Mouse (Mus musculus): ENCODE results near the gene Sema3b. TPM values are rescaled to one million over a fixed set of nuclear protein-coding genes. Genes with fewer than 3 reads are reported as not detected.

Gene Sema3b
- polyA plus RNA-seq, 1 experiment from 2014 or later = 18.0 TPM

GRCm38 (mm10) chr9:107625351-107626128, 16.5 kb upstream of the Sema3b start:
- Histone ChIP-seq H3K4me2 (ENCODE audit: low read depth, low read length) (no peak overlapping the region), H3K9ac (ENCODE audit: low read depth, low read length) (no peak overlapping the region), H3K9me3 (ENCODE audit: control insufficient read depth, low read length) (no peaks in the 10 kb centered on the region), H3K27me3 (replicated peaks; ENCODE audit: control insufficient read depth, insufficient read depth, low read length) (no peaks in the 10 kb centered on the region), H3K4me3 (ENCODE audit: low read depth, low read length) (no peak overlapping the region), H3K4me1 (ENCODE audit: control insufficient read depth, insufficient read depth, low read length) (peaks cover 39% of the 10 kb centered on the region), H3K36me3 (ENCODE audit: control insufficient read depth, insufficient read depth, low read length) (peaks cover 32% of the 10 kb centered on the region; the same call in 1 of the 2 replicates), H3K27ac (replicated peaks; ENCODE audit: low read depth, low read length) (peak overlapping the region; percentile 87; the same call in 1 of the 2 replicates)
- 88% methylated on average over 12 of the region's 12 CpGs for WGBS
- DNase-seq (ENCODE audit: low spot score) (no peak), ATAC-seq (ENCODE audit: low read depth) (no peak)

DNA sequence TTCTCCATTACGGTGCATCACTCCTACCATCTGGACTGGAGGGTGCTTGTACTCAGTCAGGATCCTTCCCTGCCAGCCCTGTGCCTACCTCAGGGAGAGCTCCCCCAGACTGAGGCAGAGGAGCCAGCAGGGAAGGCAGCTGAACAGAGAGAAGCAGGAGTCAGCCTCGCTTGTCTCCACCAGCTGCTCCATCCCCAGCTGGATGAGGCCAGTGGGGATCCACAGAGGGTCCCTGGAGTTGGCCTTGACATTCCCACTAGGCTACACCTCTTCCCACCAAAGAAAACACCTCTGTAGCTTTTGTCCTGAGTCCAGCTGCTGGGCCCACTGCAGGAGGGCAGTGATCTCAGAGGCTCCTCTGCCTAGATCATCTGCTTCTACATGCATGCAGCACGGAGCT, 15.9 kb upstream of the Sema3b start:
- ATAC-seq (ENCODE audit: low read depth) (no peak), DNase-seq (ENCODE audit: low spot score) (no peak)
- Histone ChIP-seq H3K9me3 (ENCODE audit: control insufficient read depth, low read length) (no peaks in the 10 kb centered on the region), H3K27ac (replicated peaks; ENCODE audit: low read depth, low read length) (peak overlapping the region; percentile 10; the same call in 1 of the 2 replicates), H3K27me3 (replicated peaks; ENCODE audit: control insufficient read depth, insufficient read depth, low read length) (no peaks in the 10 kb centered on the region), H3K36me3 (ENCODE audit: control insufficient read depth, insufficient read depth, low read length) (peaks cover 38% of the 10 kb centered on the region), H3K4me2 (ENCODE audit: low read depth, low read length) (no peak overlapping the region), H3K4me1 (ENCODE audit: control insufficient read depth, insufficient read depth, low read length) (peaks cover 33% of the 10 kb centered on the region), H3K4me3 (ENCODE audit: low read depth, low read length) (no peak overlapping the region), H3K9ac (ENCODE audit: low read depth, low read length) (no peak overlapping the region)
- WGBS = 81% methylated on average over 3 of the region's 3 CpGs

DNA sequence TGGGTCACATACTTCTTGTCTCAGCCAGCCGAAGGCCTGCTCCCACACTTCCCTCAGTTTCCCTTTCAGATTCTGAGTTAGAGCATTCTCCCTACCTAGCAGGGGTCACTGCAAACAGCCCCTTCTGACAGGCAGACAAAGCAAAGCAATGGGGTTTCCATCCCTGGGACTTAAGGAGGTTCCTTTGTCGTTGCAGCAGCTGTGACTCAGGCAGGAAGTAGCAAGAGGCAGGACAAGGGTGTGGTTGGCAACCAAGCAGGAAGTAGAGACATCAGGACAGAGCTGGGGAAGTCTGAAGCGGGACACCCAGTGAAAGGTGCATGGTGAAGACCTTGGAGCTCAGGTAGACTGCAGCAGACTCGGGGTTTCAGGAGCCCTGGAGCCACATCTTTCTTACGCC, 15.5 kb upstream of the Sema3b start:
- H3K4me3 ChIP-seq (ENCODE audit: low read depth, low read length) = no peak overlapping the region
- no peak overlapping the region for H3K4me2 ChIP-seq (ENCODE audit: low read depth, low read length)
- H3K9me3 ChIP-seq (ENCODE audit: control insufficient read depth, low read length) = no peaks in the 10 kb centered on the region
- peaks cover 29% of the 10 kb centered on the region for H3K4me1 ChIP-seq (ENCODE audit: control insufficient read depth, insufficient read depth, low read length)
- 0 out of 2 replicates have a peak overlapping the region, but pooled peaks have one; percentile 10 for H3K27ac ChIP-seq (replicated peaks; ENCODE audit: low read depth, low read length)
- peaks cover 42% of the 10 kb centered on the region for H3K36me3 ChIP-seq (ENCODE audit: control insufficient read depth, insufficient read depth, low read length)
- no peak for DNase-seq (ENCODE audit: low spot score)
- H3K9ac ChIP-seq (ENCODE audit: low read depth, low read length) = no peak overlapping the region
- 72% methylated on average over 5 of the region's 5 CpGs for WGBS
- ATAC-seq (ENCODE audit: low read depth) = no peak
- no peaks in the 10 kb centered on the region for H3K27me3 ChIP-seq (replicated peaks; ENCODE audit: control insufficient read depth, insufficient read depth, low read length)

- H3K9me3 ChIP-seq (ENCODE audit: control insufficient read depth, low read length) = no peaks in the 10 kb centered on the region
- peaks cover 73% of the 10 kb centered on the region for H3K36me3 ChIP-seq (ENCODE audit: control insufficient read depth, insufficient read depth, low read length)
- H3K27me3 ChIP-seq (replicated peaks; ENCODE audit: control insufficient read depth, insufficient read depth, low read length) = no peaks in the 10 kb centered on the region
- H3K4me3 ChIP-seq (ENCODE audit: low read depth, low read length) = no peak overlapping the region
- no peak overlapping the region for H3K27ac ChIP-seq (replicated peaks; ENCODE audit: low read depth, low read length)
- no peak overlapping the region for H3K9ac ChIP-seq (ENCODE audit: low read depth, low read length)
- H3K4me1 ChIP-seq (ENCODE audit: control insufficient read depth, insufficient read depth, low read length) = no peaks in the 10 kb centered on the region
- H3K4me2 ChIP-seq (ENCODE audit: low read depth, low read length) = no peak overlapping the region
- ATAC-seq (ENCODE audit: low read depth) (no peak), DNase-seq (ENCODE audit: low spot score) (no peak)
Observed at GRCm38 (mm10) chr9:107620954-107621353, 11.9 kb upstream of the Sema3b start.

GRCm38 (mm10) chr9:107619546-107619879, 10.5 kb upstream of the Sema3b start:
- ATAC-seq (ENCODE audit: low read depth) (0 out of 2 replicates have a peak, but pooled peaks have one; percentile 3), DNase-seq (ENCODE audit: low spot score) (no peak)
- no peak overlapping the region for H3K9ac ChIP-seq (ENCODE audit: low read depth, low read length)
- H3K36me3 ChIP-seq (ENCODE audit: control insufficient read depth, insufficient read depth, low read length) = peaks cover 75% of the 10 kb centered on the region
- H3K4me3 ChIP-seq (ENCODE audit: low read depth, low read length) = no peak overlapping the region
- H3K27ac ChIP-seq (replicated peaks; ENCODE audit: low read depth, low read length) = no peak overlapping the region
- 82% methylated on average over 13 of the region's 13 CpGs for WGBS
- no peaks in the 10 kb centered on the region for H3K4me1 ChIP-seq (ENCODE audit: control insufficient read depth, insufficient read depth, low read length)
- H3K9me3 ChIP-seq (ENCODE audit: control insufficient read depth, low read length) = no peaks in the 10 kb centered on the region
- no peak overlapping the region for H3K4me2 ChIP-seq (ENCODE audit: low read depth, low read length)
- H3K27me3 ChIP-seq (replicated peaks; ENCODE audit: control insufficient read depth, insufficient read depth, low read length) = no peaks in the 10 kb centered on the region

GRCm38 (mm10) chr9:107618778-107619545, 9.9 kb upstream of the Sema3b start:
- peaks cover 75% of the 10 kb centered on the region for H3K36me3 ChIP-seq (ENCODE audit: control insufficient read depth, insufficient read depth, low read length)

GRCm38 (mm10) chr9:107618098-107618497, 9.1 kb upstream of the Sema3b start:
- no peak overlapping the region for H3K9ac ChIP-seq (ENCODE audit: low read depth, low read length)
- 84% methylated on average over 6 of the region's 6 CpGs for WGBS
- ATAC-seq (ENCODE audit: low read depth) = no peak
- H3K4me2 ChIP-seq (ENCODE audit: low read depth, low read length) = no peak overlapping the region
- H3K4me1 ChIP-seq (ENCODE audit: control insufficient read depth, insufficient read depth, low read length) = 0 out of 2 replicates have a peak, but pooled peaks cover 2% of the 10 kb centered on the region
- DNase-seq (ENCODE audit: low spot score) = no peak
- peaks cover 76% of the 10 kb centered on the region for H3K36me3 ChIP-seq (ENCODE audit: control insufficient read depth, insufficient read depth, low read length)
- H3K9me3 ChIP-seq (ENCODE audit: control insufficient read depth, low read length) = no peaks in the 10 kb centered on the region
- H3K4me3 ChIP-seq (ENCODE audit: low read depth, low read length) = no peak overlapping the region
- H3K27me3 ChIP-seq (replicated peaks; ENCODE audit: control insufficient read depth, insufficient read depth, low read length) = no peaks in the 10 kb centered on the region
- H3K27ac ChIP-seq (replicated peaks; ENCODE audit: low read depth, low read length) = peak overlapping the region; percentile 33; the same call in 1 of the 2 replicates

More at GRCm38 (mm10) chr9:107618778-107619545, 9.9 kb upstream of the Sema3b start:
- H3K4me3 ChIP-seq (ENCODE audit: low read depth, low read length) = no peak overlapping the region
- no peak overlapping the region for H3K4me2 ChIP-seq (ENCODE audit: low read depth, low read length)
- H3K4me1 ChIP-seq (ENCODE audit: control insufficient read depth, insufficient read depth, low read length) = no peaks in the 10 kb centered on the region
- H3K27ac ChIP-seq (replicated peaks; ENCODE audit: low read depth, low read length) = peak overlapping the region; percentile 33; the same call in 1 of the 2 replicates
- peak overlapping the region; percentile 40; the same call in 1 of the 2 replicates for H3K9ac ChIP-seq (ENCODE audit: low read depth, low read length)
- H3K9me3 ChIP-seq (ENCODE audit: control insufficient read depth, low read length) = no peaks in the 10 kb centered on the region
- DNase-seq (ENCODE audit: low spot score) = peak; percentile 81
- 42% methylated on average over 12 of the region's 13 CpGs for WGBS
- no peaks in the 10 kb centered on the region for H3K27me3 ChIP-seq (replicated peaks; ENCODE audit: control insufficient read depth, insufficient read depth, low read length)
- peak; percentile 34; the same call in 1 of the 2 replicates for ATAC-seq (ENCODE audit: low read depth)

DNA sequence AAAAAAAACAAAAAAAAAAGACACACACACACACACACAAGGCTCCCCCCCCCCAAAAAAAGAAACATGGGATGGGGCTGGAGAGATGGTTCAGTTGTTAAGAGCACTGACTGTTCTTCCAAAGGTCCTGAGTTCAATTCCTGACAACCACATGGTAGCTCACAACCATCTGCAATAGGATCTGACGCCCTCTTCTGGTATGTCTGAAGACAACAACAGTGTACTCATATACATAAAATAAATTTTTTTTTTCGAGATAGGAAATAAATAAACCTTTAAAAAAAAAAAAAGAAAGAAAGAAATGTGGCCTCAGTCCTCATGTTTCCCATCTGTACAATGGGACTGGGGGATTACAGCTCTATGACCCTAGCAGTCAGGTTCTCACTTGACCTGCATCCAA, 8.4 kb upstream of the Sema3b start:
- WGBS = 76% methylated on average over 2 of the region's 2 CpGs
- no peaks in the 10 kb centered on the region for H3K9me3 ChIP-seq (ENCODE audit: control insufficient read depth, low read length)
- no peak overlapping the region for H3K27ac ChIP-seq (replicated peaks; ENCODE audit: low read depth, low read length)
- DNase-seq (ENCODE audit: low spot score) (no peak), ATAC-seq (ENCODE audit: low read depth) (no peak)
- H3K9ac ChIP-seq (ENCODE audit: low read depth, low read length) = no peak overlapping the region
- no peaks in the 10 kb centered on the region for H3K27me3 ChIP-seq (replicated peaks; ENCODE audit: control insufficient read depth, insufficient read depth, low read length)
- no peak overlapping the region for H3K4me2 ChIP-seq (ENCODE audit: low read depth, low read length)
- H3K4me1 ChIP-seq (ENCODE audit: control insufficient read depth, insufficient read depth, low read length) = 0 out of 2 replicates have a peak, but pooled peaks cover 3% of the 10 kb centered on the region
- H3K36me3 ChIP-seq (ENCODE audit: control insufficient read depth, insufficient read depth, low read length) = peaks cover 73% of the 10 kb centered on the region
- H3K4me3 ChIP-seq (ENCODE audit: low read depth, low read length) = no peak overlapping the region

All from embryonic facial prominence, embryonic 14.5 days (tissue).